ENCODE assay signal across 7 mouse cellular contexts in genomic region chr7:63671904-63672303, GRCm38 (mm10).
DNase-seq lines count a peak whose midpoint lies in the region; ATAC-seq and TF ChIP-seq lines count a peak whose summit lies in the region.

No protein-coding gene starts in this region.

- no peaks in the 10 kb centered on the region for H3K4me1 ChIP-seq in G1E (ENCODE audit: insufficient read depth, low read depth, low read length)
- H3K4me1 ChIP-seq in forebrain, embryonic 11.5 days (replicated peaks; ENCODE audit: control insufficient read depth, insufficient read depth, low read length) = no peaks in the 10 kb centered on the region
- no peaks in the 10 kb centered on the region for H3K4me1 ChIP-seq in hindbrain, embryonic 11.5 days (replicated peaks; ENCODE audit: control insufficient read depth, insufficient read depth, low read length)

- no peak overlapping the region for H3K4me2 ChIP-seq in forebrain, embryonic 11.5 days (ENCODE audit: low read depth, low read length, severe bottlenecking)
- H3K4me2 ChIP-seq in hindbrain, embryonic 11.5 days (replicated peaks; ENCODE audit: low read depth, low read length) = no peak overlapping the region

- TF ChIP-seq CTCF in G1E (IDR thresholded peaks at IDR 0.05; ENCODE audit: low read depth, low read length) = peak; percentile 66; the same call in 1 of the 2 replicates

- peak; percentile 3 for DNase-seq in G1E (ENCODE audit: low spot score)
- peak; percentile 96 for DNase-seq in brain, adult 2 months (ENCODE audit: low read depth, low spot score)
- peak; percentile 72 for DNase-seq in forebrain, embryonic 11.5 days (ENCODE audit: low spot score)
- DNase-seq in hindbrain, embryonic 11.5 days (ENCODE audit: low spot score) = peak; percentile 80
- peak; percentile 87 for DNase-seq in layer of hippocampus, adult 9-10 months (ENCODE audit: low spot score)
- peak; percentile 67 for DNase-seq in lung, postnatal 10 days
- DNase-seq in right cerebral cortex, adult 2 months (ENCODE audit: low spot score in 2 of 2) = peak; percentile 87 to 91

- 27% methylated on average over 3 of the region's 3 CpGs for WGBS in forebrain, embryonic 11.5 days
- WGBS in hindbrain, embryonic 11.5 days = 28% methylated on average over 3 of the region's 3 CpGs

- no peak overlapping the region for H3K4me3 ChIP-seq in G1E (ENCODE audit: low read depth, low read length)
- no peak overlapping the region for H3K4me3 ChIP-seq in forebrain, embryonic 11.5 days (ENCODE audit: low read depth, low read length)
- no peak overlapping the region for H3K4me3 ChIP-seq in hindbrain, embryonic 11.5 days (ENCODE audit: low read depth, low read length)

- no peaks in the 10 kb centered on the region for H3K9me3 ChIP-seq in G1E (replicated peaks)
- H3K9me3 ChIP-seq in forebrain, embryonic 11.5 days (ENCODE audit: control insufficient read depth, low read length) = no peaks in the 10 kb centered on the region
- H3K9me3 ChIP-seq in hindbrain, embryonic 11.5 days (ENCODE audit: control insufficient read depth, low read length) = no peaks in the 10 kb centered on the region

- ATAC-seq in G1E (ENCODE audit: extremely low read depth, insufficient number of reproducible peaks, low FRiP score, poor library complexity, severe bottlenecking) = peak; percentile 28; the same call in 1 of the 2 replicates
- peak; percentile 89 for ATAC-seq in forebrain, embryonic 11.5 days (replicated peaks; ENCODE audit: low FRiP score)
- peak; percentile 87 for ATAC-seq in hindbrain, embryonic 11.5 days (ENCODE audit: low FRiP score)

- H3K36me3 ChIP-seq in G1E (replicated peaks) = no peaks in the 10 kb centered on the region
- H3K36me3 ChIP-seq in forebrain, embryonic 11.5 days (ENCODE audit: control insufficient read depth, insufficient read depth, low read length) = no peaks in the 10 kb centered on the region
- no peaks in the 10 kb centered on the region for H3K36me3 ChIP-seq in hindbrain, embryonic 11.5 days (ENCODE audit: control insufficient read depth, insufficient read depth, low read length)

- no peak overlapping the region for H3K27ac ChIP-seq in forebrain, embryonic 11.5 days (ENCODE audit: low read depth, low read length)
- H3K27ac ChIP-seq in hindbrain, embryonic 11.5 days (ENCODE audit: low read depth, low read length) = no peak overlapping the region

- no peaks in the 10 kb centered on the region for H3K27me3 ChIP-seq in G1E (ENCODE audit: insufficient read depth, low read length)
- no peaks in the 10 kb centered on the region for H3K27me3 ChIP-seq in forebrain, embryonic 11.5 days (ENCODE audit: control insufficient read depth, insufficient read depth, low read length)
- no peaks in the 10 kb centered on the region for H3K27me3 ChIP-seq in hindbrain, embryonic 11.5 days (ENCODE audit: control insufficient read depth, insufficient read depth, low read length)

- H3K9ac ChIP-seq in forebrain, embryonic 11.5 days (ENCODE audit: low read length) = no peak overlapping the region
- no peak overlapping the region for H3K9ac ChIP-seq in hindbrain, embryonic 11.5 days (ENCODE audit: low read depth, low read length)

Comparison
In these comparisons a context has a peak if more than half of its experiments do, and no peak if none do; other contexts are left out.
1. ATAC-seq: peak in every context shown above with its lines; median percentile 89 in forebrain, embryonic 11.5 days; 87 in hindbrain, embryonic 11.5 days; 28 in G1E.
2. DNase-seq: peak in every context shown above with its lines; median percentile 96 in brain, adult 2 months; 89 in right cerebral cortex, adult 2 months; 87 in layer of hippocampus, adult 9-10 months; 80 in hindbrain, embryonic 11.5 days; 72 in forebrain, embryonic 11.5 days; 67 in lung, postnatal 10 days; 3 in G1E.